Mouse (Mus musculus): ENCODE measurements around the gene Nos3.

DNA sequence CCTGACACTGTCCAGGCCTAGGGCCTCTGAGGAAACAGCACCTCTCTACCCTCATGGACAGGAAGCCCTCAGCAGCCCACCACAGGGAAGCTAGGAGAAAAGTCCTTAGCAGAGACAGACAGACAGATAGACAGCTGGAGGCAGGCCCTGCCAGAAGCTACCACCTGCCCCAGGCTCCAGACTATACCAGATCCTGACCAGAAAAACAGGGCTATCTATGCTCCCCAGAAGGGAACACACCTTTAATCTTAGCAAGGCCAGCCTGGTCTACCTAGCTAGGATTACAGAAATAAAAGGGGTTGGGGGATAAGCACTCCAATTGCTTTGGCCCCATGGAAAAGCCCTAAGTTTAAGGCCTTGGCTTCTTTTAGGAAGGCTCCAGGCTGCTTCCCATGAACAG, 21.2 kb upstream of the Nos3 start:
- no peak for TF ChIP-seq CTCF (IDR thresholded peaks at IDR 0.05; ENCODE audit: low read depth, low read length)
- peak; percentile 52 for TF ChIP-seq TAL1 (conservative IDR thresholded peaks at IDR 0.05; ENCODE audit: low read depth, low read length)
- TF ChIP-seq GATA1 (IDR thresholded peaks at IDR 0.05; ENCODE audit: borderline replicate concordance, low read length): no peak
- TF ChIP-seq POLR2AphosphoS5 (IDR thresholded peaks at IDR 0.05; ENCODE audit: insufficient replicate concordance, low read depth, low read length): no peak
- no peak for TF ChIP-seq GATA2 (IDR thresholded peaks at IDR 0.05; ENCODE audit: borderline replicate concordance, low read depth, low read length)
